Mouse (Mus musculus) cerebellum, adult 11-12 months (tissue): Measurements from ENCODE around the gene Utp20.

Experiments
- DNase-seq: peaks from one replicate; pipeline ENCODE4 v3.0.0; 2022

The Utp20 gene

GRCm38 (mm10) chr10:88714744-88715143 lies 111.9 kb downstream of the Utp20 start:
- no peak for DNase-seq

- no peak for DNase-seq
Observed at GRCm38 (mm10) chr10:88712359-88712758, 114.2 kb downstream of the Utp20 start.

GRCm38 (mm10) chr10:88708671-88709523 lies 117.7 kb downstream of the Utp20 start:
- DNase-seq: no peak

GRCm38 (mm10) chr10:88700938-88701337 lies 125.7 kb downstream of the Utp20 start:
- DNase-seq: no peak
